Mouse (Mus musculus) heart, embryonic 12.5 days (tissue): ENCODE data around the gene Prr14. TPM values are rescaled to one million over a fixed set of nuclear protein-coding genes. Genes with fewer than 3 reads are reported as not detected.
"Not testable (repeated sequence)": the region's sequence is repeated elsewhere in the genome, so short reads cannot be mapped to it uniquely, and the experiment has no call there.

Experiments used
- ATAC-seq: fragments of 200-750 bp; cut with Nextera tagmentation; 2 replicates; pipeline ENCODE4 v1.8.0; 2017; ENCODE audit warnings: moderate TSS enrichment, moderate library complexity; ENCODE audit not compliant: insufficient number of reproducible peaks, low FRiP score
- H3K27ac ChIP-seq: fragments of 300-500 bp; sonication (generic); 2 replicates; pipeline ENCODE4 v1.5.1; 2016; ENCODE audit warnings: mild to moderate bottlenecking, moderate library complexity; ENCODE audit not compliant: poor library complexity, severe bottlenecking
- H3K27me3 ChIP-seq: fragments of 300-500 bp; sonication (generic); replicated peaks from 2 replicates; pipeline ENCODE4 v1.6.1; 2016; ENCODE audit warnings: mild to moderate bottlenecking, moderate library complexity
- H3K36me3 ChIP-seq: fragments of 300-500 bp; sonication (generic); 2 replicates; pipeline ENCODE4 v1.6.1; 2016; ENCODE audit warnings: mild to moderate bottlenecking, moderate library complexity
- H3K4me1 ChIP-seq: fragments of 300-500 bp; sonication (generic); replicated peaks from 2 replicates; pipeline ENCODE4 v1.6.1; 2016; ENCODE audit warnings: mild to moderate bottlenecking
- H3K4me2 ChIP-seq: fragments of 300-500 bp; sonication (generic); 2 replicates; pipeline ENCODE4 v1.6.1; 2016; ENCODE audit warnings: mild to moderate bottlenecking, moderate library complexity
- H3K4me3 ChIP-seq: fragments of 300-500 bp; sonication (generic); 2 replicates; pipeline ENCODE4 v1.5.1; 2016; ENCODE audit warnings: mild to moderate bottlenecking
- H3K9ac ChIP-seq: fragments of 300-500 bp; sonication (generic); 2 replicates; pipeline ENCODE4 v1.6.1; 2016; ENCODE audit warnings: mild to moderate bottlenecking, moderate library complexity
- H3K9me3 ChIP-seq: fragments of 300-500 bp; sonication (generic); replicated peaks from 2 replicates; pipeline ENCODE4 v1.6.1; 2016; ENCODE audit warnings: mild to moderate bottlenecking, moderate library complexity
- WGBS: fragments of 180-500 bp; shearing (Covaris S2); methylation state at CpG from one replicate; pipeline ENCODE4 v1.1.7; 2016; 5-methylcytosine and 5-hydroxymethylcytosine counted together
- polyA plus RNA-seq: library from polyadenylated mRNA; unstranded; fragments of >200 nt; fragmentation: Nextera tagmentation; extraction: Ambion mirVana; gene quantifications from 2 replicates; pipeline ENCODE4 v1.2.1, GENCODE M21; 2016

Prr14 gene
- polyA plus RNA-seq, 1 experiment from 2014 or later = 33.8 TPM

DNA sequence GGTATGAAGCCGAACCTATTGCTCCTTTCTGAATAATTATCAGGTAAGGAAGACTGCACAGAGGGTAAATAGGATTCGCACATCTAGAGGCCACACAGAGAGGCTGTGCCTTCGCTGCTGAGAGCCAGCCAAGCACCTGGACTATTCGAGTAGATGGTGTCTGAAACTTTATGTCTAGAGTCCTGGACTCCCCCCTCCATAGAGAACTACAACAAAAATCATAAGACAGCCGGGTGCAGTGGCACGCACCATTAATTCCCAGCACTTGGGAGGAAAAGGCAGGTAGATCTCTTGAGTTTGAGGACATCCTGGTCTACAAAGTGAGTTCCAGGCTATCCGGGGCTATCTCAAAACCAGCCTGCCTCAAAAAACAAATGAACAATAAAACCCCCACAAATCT, 9.4 kb upstream of the Prr14 start:
- ATAC-seq = no peak
- Histone ChIP-seq H3K27me3 (no peaks in the 10 kb centered on the region), H3K4me1 (peaks cover 37% of the 10 kb centered on the region), H3K27ac (no peak overlapping the region), H3K4me2 (peak overlapping the region; percentile 76), H3K36me3 (peaks cover 50% of the 10 kb centered on the region), H3K9me3 (no peaks in the 10 kb centered on the region), H3K4me3 (peak overlapping the region; percentile 85), H3K9ac (peak overlapping the region; percentile 89)
- 83% methylated on average over 7 of the region's 7 CpGs for WGBS

DNA sequence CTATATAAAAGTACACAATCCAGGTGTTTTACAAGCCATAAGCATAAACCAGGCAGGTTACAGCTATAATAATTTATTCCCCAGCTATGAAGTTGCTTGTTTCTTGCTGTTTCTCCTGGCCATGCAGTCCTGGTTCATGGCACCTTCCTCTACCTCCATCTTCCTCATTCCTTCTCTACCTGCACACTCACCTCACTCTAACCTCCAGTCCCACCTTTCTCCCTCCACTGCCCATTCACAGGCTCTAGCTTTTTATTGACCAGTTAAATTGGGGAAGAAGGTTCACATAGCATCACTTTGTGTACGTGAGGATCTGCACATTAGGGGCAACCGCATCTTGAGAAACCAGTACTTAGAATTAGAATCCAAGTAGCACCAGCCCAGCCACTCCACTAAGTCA, 6.4 kb upstream of the Prr14 start:
- ATAC-seq = no peak
- H3K27me3 ChIP-seq = no peaks in the 10 kb centered on the region

DNA sequence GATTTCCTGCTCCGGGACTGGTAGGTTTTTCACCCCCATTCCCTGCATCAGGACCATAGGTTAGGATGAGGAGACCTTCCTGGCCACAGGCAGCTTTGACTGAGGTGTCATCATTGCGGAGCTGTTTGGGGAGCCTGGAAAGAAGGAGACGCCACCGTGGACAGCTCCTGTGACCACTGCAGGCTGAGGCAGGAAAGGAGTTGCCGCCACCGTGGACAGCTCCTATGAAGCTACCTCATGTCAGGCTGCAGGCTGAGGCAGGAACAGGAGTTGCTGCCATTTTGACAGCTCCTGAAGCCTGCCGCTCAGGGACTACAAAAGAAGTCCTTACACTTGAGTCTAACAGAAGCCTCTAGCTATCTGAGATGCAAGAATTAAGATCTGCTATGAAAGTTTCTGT, 4.5 kb upstream of the Prr14 start:
- WGBS = 85% methylated on average over 7 of the region's 7 CpGs
- Histone ChIP-seq H3K4me1 (peaks cover 27% of the 10 kb centered on the region), H3K27me3 (no peaks in the 10 kb centered on the region), H3K9me3 (0 out of 2 replicates have a peak, but pooled peaks cover 6% of the 10 kb centered on the region), H3K4me2 (no peak overlapping the region), H3K36me3 (peaks cover 67% of the 10 kb centered on the region), H3K27ac (no peak overlapping the region), H3K9ac (no peak overlapping the region), H3K4me3 (no peak overlapping the region)
- no peak for ATAC-seq

More for the DNA sequence above, 6.4 kb upstream of the Prr14 start:
- WGBS = 91% methylated on average over 2 of the region's 2 CpGs
- no peak overlapping the region for H3K4me2 ChIP-seq
- peaks cover 34% of the 10 kb centered on the region for H3K4me1 ChIP-seq
- H3K27ac ChIP-seq = no peak overlapping the region
- peaks cover 55% of the 10 kb centered on the region for H3K36me3 ChIP-seq
- no peak overlapping the region for H3K9ac ChIP-seq
- no peak overlapping the region for H3K4me3 ChIP-seq
- H3K9me3 ChIP-seq = 0 out of 2 replicates have a peak, but pooled peaks cover 6% of the 10 kb centered on the region

DNA sequence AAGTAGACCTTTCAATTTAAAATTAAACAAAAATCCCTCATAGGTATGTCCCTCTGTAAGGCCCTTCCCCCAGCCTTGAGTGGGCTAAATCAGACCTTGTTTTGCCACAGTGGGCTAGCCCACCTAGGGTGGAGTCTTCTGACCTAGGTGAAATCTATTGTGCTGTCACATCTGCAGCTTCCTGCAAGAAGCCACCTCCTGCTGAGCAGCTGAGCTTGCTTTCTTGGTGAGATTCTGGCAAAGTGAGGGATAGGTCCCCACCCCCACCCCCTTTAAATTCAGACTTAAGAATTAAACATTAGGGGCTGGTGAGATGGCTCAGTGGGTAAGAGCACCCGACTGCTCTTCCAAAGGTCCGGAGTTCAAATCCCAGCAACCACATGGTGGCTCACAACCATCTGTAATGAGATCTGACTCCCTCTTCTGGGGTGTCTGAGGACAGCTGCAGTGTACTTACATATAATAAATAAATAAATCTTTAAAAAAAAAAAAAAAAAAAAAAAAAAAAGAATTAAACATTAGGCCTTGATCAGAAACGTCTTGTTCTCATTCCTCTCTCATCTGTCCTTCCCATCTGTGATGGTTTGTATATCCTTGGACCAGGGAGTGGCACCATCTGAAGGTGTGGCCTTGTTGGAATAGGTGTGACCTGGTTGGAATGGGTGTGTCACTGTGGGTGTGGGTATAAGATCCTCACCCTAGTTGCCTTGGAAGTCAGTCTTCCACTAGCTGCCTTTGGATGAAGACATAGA, 864 bp upstream of the Prr14 start:
- ATAC-seq, H3K4me1 ChIP-seq, H3K27ac ChIP-seq, H3K4me2 ChIP-seq, H3K9me3 ChIP-seq, H3K9ac ChIP-seq, H3K4me3 ChIP-seq, H3K27me3 ChIP-seq: not testable (repeated sequence)
- H3K36me3 ChIP-seq = peaks cover 72% of the 10 kb centered on the region
- 79% methylated on average over 3 of the region's 3 CpGs for WGBS

DNA sequence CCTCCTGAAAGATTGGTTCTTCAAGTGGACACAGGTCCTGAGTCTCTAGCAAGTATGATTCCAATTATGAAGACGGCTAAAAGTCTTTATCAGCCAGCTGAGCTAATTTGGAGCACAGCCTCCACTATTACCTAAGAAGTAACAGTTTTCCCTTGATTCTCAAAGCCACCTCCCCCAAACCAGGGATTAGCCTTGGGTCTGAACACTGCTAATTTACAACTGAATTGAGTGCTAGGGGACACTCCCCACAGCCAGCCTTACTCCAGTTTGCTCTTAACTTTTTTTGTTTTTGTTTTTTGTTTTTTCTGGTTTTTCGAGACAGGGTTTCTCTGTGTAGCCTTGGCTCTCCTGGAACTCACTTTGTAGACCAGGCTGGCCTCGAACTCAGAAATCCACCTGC, 5.8 kb downstream of the Prr14 start:
- Histone ChIP-seq H3K4me1 (no peaks in the 10 kb centered on the region), H3K36me3 (peaks cover 60% of the 10 kb centered on the region), H3K27ac (no peak overlapping the region), H3K9ac (no peak overlapping the region), H3K27me3 (no peaks in the 10 kb centered on the region), H3K9me3 (no peaks in the 10 kb centered on the region), H3K4me2 (no peak overlapping the region), H3K4me3 (no peak overlapping the region)
- 92% methylated on average over 3 of the region's 3 CpGs for WGBS
- no peak for ATAC-seq

DNA sequence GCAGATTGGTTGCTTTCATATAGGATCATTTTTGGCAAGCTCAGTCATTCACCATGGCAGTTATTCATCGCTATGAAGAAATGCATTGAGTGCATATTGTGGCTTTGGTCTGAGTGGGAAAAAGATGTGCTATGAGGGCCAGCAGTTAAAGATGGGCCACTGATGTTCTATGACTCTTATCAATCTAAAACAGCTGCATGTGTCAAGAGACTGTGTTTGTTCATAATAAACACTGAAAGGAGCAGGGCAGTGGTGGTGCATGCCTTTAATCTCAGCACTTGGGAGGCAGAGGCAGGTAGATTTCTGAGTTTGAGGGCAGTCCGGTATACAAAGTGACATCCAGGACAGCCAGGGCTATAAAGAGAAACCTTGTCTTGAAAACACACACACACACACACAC, 6.3 kb downstream of the Prr14 start:
- 91% methylated on average over 2 of the region's 2 CpGs for WGBS
- not testable (repeated sequence) for H3K9ac ChIP-seq, ATAC-seq, H3K27me3 ChIP-seq, H3K9me3 ChIP-seq, H3K4me2 ChIP-seq, H3K27ac ChIP-seq, H3K4me3 ChIP-seq, H3K4me1 ChIP-seq
- H3K36me3 ChIP-seq = peaks cover 55% of the 10 kb centered on the region

DNA sequence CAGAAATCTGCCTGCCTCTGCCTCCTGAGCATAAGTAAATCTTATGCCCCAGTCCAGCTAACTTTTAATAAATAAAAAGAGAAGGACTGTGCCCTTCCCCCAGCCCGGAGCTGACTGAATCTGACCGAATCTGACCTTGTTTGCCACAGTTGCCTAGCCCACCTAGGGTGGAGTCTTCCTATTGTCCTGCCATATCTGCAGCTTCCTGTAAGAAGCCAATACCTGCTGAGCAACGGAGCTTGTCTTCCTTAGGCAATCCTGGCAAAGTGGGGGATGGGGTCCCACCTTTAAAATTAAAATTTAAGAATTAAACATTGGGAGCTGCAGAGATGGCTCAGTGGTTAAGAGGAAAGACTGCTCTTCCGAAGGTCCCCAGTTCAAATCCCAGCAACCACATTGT, 7.2 kb downstream of the Prr14 start:
- Histone ChIP-seq H3K27me3 (no peaks in the 10 kb centered on the region), H3K4me2 (no peak overlapping the region), H3K4me1 (no peaks in the 10 kb centered on the region), H3K4me3 (no peak overlapping the region), H3K9ac (no peak overlapping the region), H3K9me3 (no peaks in the 10 kb centered on the region), H3K27ac (no peak overlapping the region), H3K36me3 (peaks cover 46% of the 10 kb centered on the region)
- 93% methylated on average over 4 of the region's 4 CpGs for WGBS
- ATAC-seq = no peak

DNA sequence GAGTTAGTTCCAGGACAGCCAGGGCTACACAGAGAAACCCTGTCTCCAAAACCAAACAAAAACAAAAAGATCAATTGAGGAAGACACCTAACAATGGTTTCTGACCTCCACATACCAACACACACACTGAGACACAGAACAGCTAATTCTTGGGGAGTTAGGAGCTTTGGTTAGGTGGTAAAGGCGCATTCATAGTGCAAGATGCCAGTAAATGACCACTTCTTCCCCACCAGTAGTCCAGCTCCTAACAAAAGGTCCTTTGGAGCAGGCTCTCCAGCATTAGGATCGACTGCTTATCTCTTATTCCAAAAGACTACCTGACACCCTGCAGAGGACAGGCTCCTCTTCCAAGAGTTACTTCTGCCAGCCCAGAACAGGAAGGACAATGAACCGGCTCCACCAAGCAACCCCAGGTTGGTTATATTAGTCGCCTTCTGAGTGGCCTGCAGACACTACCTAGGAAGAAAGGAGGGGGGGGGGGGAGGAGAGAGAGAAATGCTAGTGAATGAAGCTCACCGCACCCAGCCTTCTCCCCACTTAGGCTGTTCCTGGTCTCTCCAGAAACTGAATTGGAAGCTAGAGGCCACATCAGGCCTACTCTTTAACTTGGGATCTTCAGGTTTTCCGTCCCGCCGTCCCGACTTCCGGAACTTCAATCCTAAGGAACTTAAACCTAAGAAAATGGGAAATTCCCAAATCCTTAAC, 10.8 kb downstream of the Prr14 start:
- Histone ChIP-seq H3K4me1 (peaks cover 6% of the 10 kb centered on the region), H3K9ac (peak overlapping the region; percentile 86), H3K4me3 (peak overlapping the region; percentile 73), H3K9me3 (no peaks in the 10 kb centered on the region), H3K27me3 (no peaks in the 10 kb centered on the region), H3K27ac (peak overlapping the region; percentile 97), H3K4me2 (peak overlapping the region; percentile 90), H3K36me3 (peaks cover 51% of the 10 kb centered on the region)
- WGBS = 8% methylated on average over 10 of the region's 10 CpGs
- ATAC-seq = 0 out of 2 replicates have a peak, but pooled peaks have one; percentile 20

DNA sequence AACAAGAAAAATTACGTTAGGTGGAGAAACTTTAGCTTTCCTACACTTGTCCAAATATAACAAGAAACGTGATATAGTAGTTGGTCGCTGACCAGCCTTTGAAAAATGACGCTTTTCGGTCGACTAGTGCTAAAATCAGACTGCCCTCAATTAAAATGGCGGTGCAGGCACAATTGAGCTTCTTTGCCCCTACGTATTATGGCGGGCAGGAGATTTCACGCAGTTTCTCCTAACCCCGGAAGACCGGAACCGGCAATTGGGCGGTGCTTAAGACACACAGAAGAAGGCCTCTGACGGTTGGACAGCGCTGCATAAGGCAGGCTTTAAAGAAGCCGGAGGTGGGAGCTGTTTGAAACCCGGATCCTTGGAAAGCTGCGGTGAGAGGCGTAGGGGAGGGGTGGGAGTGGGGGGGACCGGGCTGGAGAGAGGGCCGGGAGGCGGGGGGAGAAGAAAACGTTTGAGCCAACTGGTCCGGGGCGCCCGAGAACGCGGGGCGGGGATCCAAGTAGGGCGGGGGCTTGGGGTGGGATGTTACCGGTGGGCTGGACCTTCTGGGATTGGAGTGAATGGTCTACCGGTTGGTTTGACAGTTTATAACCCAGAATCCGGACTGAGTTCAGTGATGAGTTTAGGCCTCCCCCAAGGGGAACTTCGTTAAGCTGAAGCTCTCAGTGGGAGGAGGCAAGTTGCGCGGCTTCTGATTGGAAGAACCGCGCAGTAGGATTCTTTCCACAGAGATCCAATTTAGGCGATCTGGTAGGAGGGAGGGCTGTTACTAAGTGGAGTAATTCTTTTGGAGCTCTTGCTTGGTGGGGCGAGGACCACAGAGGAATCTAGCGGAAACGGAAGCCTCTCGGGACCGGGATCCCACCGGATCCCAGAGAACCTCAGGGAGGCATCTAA, 11.6 kb downstream of the Prr14 start:
- ATAC-seq = peak; percentile 94
- peaks cover 51% of the 10 kb centered on the region for H3K36me3 ChIP-seq
- WGBS = under 1% methylated on average over 46 of the region's 46 CpGs

DNA sequence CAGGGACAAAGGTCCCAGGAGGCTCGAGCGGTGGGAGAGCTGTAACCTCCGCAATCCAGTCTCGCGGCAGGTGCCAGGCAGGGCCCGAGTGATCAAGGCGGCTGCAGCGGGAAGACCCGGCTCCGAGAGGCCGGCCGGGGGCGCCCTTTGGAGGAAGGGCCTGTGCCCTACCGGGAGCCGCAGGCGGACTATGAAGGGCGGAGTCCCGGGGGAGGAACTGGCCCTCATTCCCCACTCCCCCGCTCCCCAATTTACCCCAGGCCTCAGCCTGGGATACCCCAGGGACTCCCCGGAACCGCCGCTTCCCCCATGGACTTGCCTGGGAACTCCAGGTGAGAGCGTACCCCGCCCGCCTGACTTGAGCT, 12.2 kb downstream of the Prr14 start:
- H3K4me1 ChIP-seq = peaks cover 6% of the 10 kb centered on the region
- peak overlapping the region; percentile 73 for H3K4me3 ChIP-seq
- H3K9me3 ChIP-seq = no peaks in the 10 kb centered on the region
- H3K27me3 ChIP-seq = no peaks in the 10 kb centered on the region
- WGBS = under 1% methylated on average over 22 of the region's 25 CpGs
- peaks cover 50% of the 10 kb centered on the region for H3K36me3 ChIP-seq
- ATAC-seq = peak; percentile 29
- peak overlapping the region; percentile 90 for H3K4me2 ChIP-seq
- peak overlapping the region; percentile 86 for H3K9ac ChIP-seq
- peak overlapping the region; percentile 97 for H3K27ac ChIP-seq

More for the DNA sequence above, 11.6 kb downstream of the Prr14 start:
- no peaks in the 10 kb centered on the region for H3K27me3 ChIP-seq
- peak overlapping the region; percentile 86 for H3K9ac ChIP-seq
- peaks cover 6% of the 10 kb centered on the region for H3K4me1 ChIP-seq
- peak overlapping the region; percentile 73 for H3K4me3 ChIP-seq
- peak overlapping the region; percentile 90 for H3K4me2 ChIP-seq
- H3K9me3 ChIP-seq = no peaks in the 10 kb centered on the region
- peak overlapping the region; percentile 97 for H3K27ac ChIP-seq

DNA sequence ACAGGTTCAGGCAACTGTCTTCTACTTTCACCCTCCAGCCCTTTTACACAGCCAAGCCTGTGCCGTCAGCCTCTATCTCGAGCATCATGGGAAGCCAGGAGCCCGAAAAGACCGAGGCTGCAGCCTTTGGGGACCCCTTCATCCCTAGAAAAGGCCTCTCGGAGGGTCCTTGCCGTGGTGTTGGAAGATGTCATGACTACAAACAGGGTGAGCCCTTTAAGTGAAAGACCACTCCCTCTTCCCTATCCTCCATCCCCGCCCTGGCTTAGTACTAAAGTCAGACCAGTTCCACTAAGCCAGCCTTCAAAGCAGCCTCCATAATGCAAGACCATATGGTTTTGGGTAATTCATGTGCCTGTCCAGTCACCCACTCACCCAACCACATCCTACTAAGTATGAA, 12.6 kb downstream of the Prr14 start:
- no peaks in the 10 kb centered on the region for H3K9me3 ChIP-seq
- H3K4me1 ChIP-seq = peaks cover 10% of the 10 kb centered on the region
- 2% methylated on average over 7 of the region's 7 CpGs for WGBS
- H3K27me3 ChIP-seq = no peaks in the 10 kb centered on the region
- peak overlapping the region; percentile 90 for H3K4me2 ChIP-seq
- H3K4me3 ChIP-seq = peak overlapping the region; percentile 73
- H3K27ac ChIP-seq = peak overlapping the region; percentile 97
- peaks cover 50% of the 10 kb centered on the region for H3K36me3 ChIP-seq
- ATAC-seq = 0 out of 2 replicates have a peak, but pooled peaks have one; percentile 2
- H3K9ac ChIP-seq = peak overlapping the region; percentile 86
